Mouse (Mus musculus) hindbrain, postnatal 0 days (tissue): Measurements from ENCODE around the gene Galk1. TPM values are rescaled to one million over a fixed set of nuclear protein-coding genes. Genes with fewer than 3 reads are reported as not detected.
A peak's percentile ranks its signal among the peaks of the same experiment; 100 is the strongest.

Source experiments
- ATAC-seq: fragments of 200-750 bp; cut with Nextera tagmentation; 2 replicates; pipeline ENCODE4 v1.8.0; 2017; ENCODE audit warnings: mild to moderate bottlenecking, moderate TSS enrichment, moderate library complexity
- DNase-seq: peaks from one replicate; pipeline ENCODE4 v3.0.0-alpha.2; 2015; ENCODE audit warnings: low spot score
- H3K27ac ChIP-seq: fragments of 300-500 bp; sonication (generic); 2 replicates; pipeline ENCODE4 v1.5.1; 2014; ENCODE audit warnings: mild to moderate bottlenecking
- H3K27me3 ChIP-seq: fragments of 300-500 bp; sonication (generic); 2 replicates; pipeline ENCODE4 v1.6.1; 2014; ENCODE audit warnings: low read length, mixed read lengths; ENCODE audit not compliant: insufficient read depth
- H3K36me3 ChIP-seq: fragments of 300-500 bp; sonication (generic); 2 replicates; pipeline ENCODE4 v1.6.1; 2014; ENCODE audit warnings: low read length, mixed read lengths; ENCODE audit not compliant: insufficient read depth
- H3K4me1 ChIP-seq: fragments of 300-500 bp; sonication (generic); 2 replicates; pipeline ENCODE4 v1.6.1; 2014; ENCODE audit warnings: antibody characterized with exemption, low read length, mixed read lengths; ENCODE audit not compliant: insufficient read depth
- H3K4me2 ChIP-seq: fragments of 300-500 bp; sonication (generic); 2 replicates; pipeline ENCODE4 v1.6.1; 2014; ENCODE audit warnings: low read depth, mild to moderate bottlenecking, low read length, moderate library complexity, mixed read lengths
- H3K4me3 ChIP-seq: fragments of 300-500 bp; sonication (generic); 2 replicates; pipeline ENCODE4 v1.5.1; 2014; ENCODE audit warnings: low read length
- H3K9ac ChIP-seq: fragments of 300-500 bp; sonication (generic); replicated peaks from 2 replicates; pipeline ENCODE4 v1.6.1; 2014; ENCODE audit warnings: mild to moderate bottlenecking, low read length, moderate library complexity, mixed read lengths
- H3K9me3 ChIP-seq: fragments of 300-500 bp; sonication (generic); 2 replicates; pipeline ENCODE4 v1.6.1; 2016; ENCODE audit warnings: low read length, mixed read lengths
- CTCF ChIP-seq: IDR thresholded peaks from 2 replicates; pipeline ENCODE4 v1.5.1; 2016; ENCODE audit warnings: antibody characterized with exemption, control low read depth, low read depth
- WGBS: fragments of 180-500 bp; shearing (Covaris S2); extraction: QIAGEN DNeasy Blood & Tissue Kit; methylation state at CpG from one replicate; pipeline ENCODE4 v1.1.7; 2014; 5-methylcytosine and 5-hydroxymethylcytosine counted together
- polyA plus RNA-seq: library from polyadenylated mRNA; unstranded; fragments of >200 nt; fragmentation: Nextera tagmentation; extraction: Ambion mirVana; gene quantifications from 2 replicates; pipeline ENCODE4 v1.2.1, GENCODE M21; 2015
- total RNA-seq: library from RNA; depleted of rRNA; stranded (reverse); fragments of >200 nt; gene quantifications from 2 replicates; pipeline ENCODE4 v1.2.3, GENCODE M21; 2014; rRNA removed

The Galk1 gene
- total RNA-seq, result 51.5 and 52.3 TPM in 2 replicates
- 60.3 and 61.7 TPM in 2 replicates for polyA plus RNA-seq

- H3K4me2 ChIP-seq, result peak within 1 kb of the TSS; percentile 70
- H3K9ac ChIP-seq, result peak within 1 kb of the TSS; percentile 57
- H3K27me3 ChIP-seq, result no peaks in the 10 kb centered on the region
- peaks cover 6% of the 10 kb centered on the region for H3K4me1 ChIP-seq
- no peak for TF ChIP-seq CTCF
- ATAC-seq, result peak; percentile 86
- peak within 1 kb of the TSS; percentile 84 for H3K27ac ChIP-seq
- no peaks in the 10 kb centered on the region for H3K36me3 ChIP-seq
- DNase-seq, result peak; percentile 87
- WGBS, result under 1% methylated on average over 53 of the region's 55 CpGs
- H3K9me3 ChIP-seq, result no peaks in the 10 kb centered on the region
- peak within 1 kb of the TSS; percentile 51 for H3K4me3 ChIP-seq
Measured at GRCm38 (mm10) chr11:116012262-116012947, at the start of gene Galk1. TSS of gene Galk1 (minus strand) at chr11:116012719.

- peaks cover 35% of the 10 kb centered on the region for H3K36me3 ChIP-seq
- DNase-seq, result no peak
- H3K9me3 ChIP-seq, result no peaks in the 10 kb centered on the region
- 0 out of 2 replicates have a peak, but pooled peaks cover 4% of the 10 kb centered on the region for H3K4me1 ChIP-seq
- WGBS, result 82% methylated on average over 13 of the region's 13 CpGs
- ATAC-seq, result no peak
- no peaks in the 10 kb centered on the region for H3K27me3 ChIP-seq
- peak overlapping the region; percentile 17; the same call in 1 of the 2 replicates for H3K27ac ChIP-seq
- H3K4me2 ChIP-seq, result no peak overlapping the region
- H3K4me3 ChIP-seq, result no peak overlapping the region
- no peak for TF ChIP-seq CTCF
- H3K9ac ChIP-seq, result no peak overlapping the region
Measured at GRCm38 (mm10) chr11:116061641-116062415, 49.3 kb upstream of the Galk1 start.

GRCm38 (mm10) chr11:116060596-116060995 is 48.1 kb upstream of the Galk1 start:
- Histone ChIP-seq H3K27me3 (no peaks in the 10 kb centered on the region), H3K4me3 (no peak overlapping the region), H3K9me3 (no peaks in the 10 kb centered on the region), H3K4me2 (no peak overlapping the region), H3K36me3 (peaks cover 47% of the 10 kb centered on the region), H3K4me1 (0 out of 2 replicates have a peak, but pooled peaks cover 4% of the 10 kb centered on the region), H3K27ac (no peak overlapping the region), H3K9ac (no peak overlapping the region)
- WGBS, result 80% methylated on average over 9 of the region's 9 CpGs
- TF ChIP-seq CTCF, result no peak
- DNase-seq (no peak), ATAC-seq (no peak)

GRCm38 (mm10) chr11:116059691-116060025 is 47.1 kb upstream of the Galk1 start:
- Histone ChIP-seq H3K4me1 (0 out of 2 replicates have a peak, but pooled peaks cover 4% of the 10 kb centered on the region), H3K27me3 (no peaks in the 10 kb centered on the region)
- DNase-seq, result no peak

GRCm38 (mm10) chr11:116058868-116059690 is 46.6 kb upstream of the Galk1 start:
- Histone ChIP-seq H3K4me2 (no peak overlapping the region), H3K9me3 (no peaks in the 10 kb centered on the region), H3K27ac (no peak overlapping the region), H3K36me3 (peaks cover 62% of the 10 kb centered on the region), H3K9ac (no peak overlapping the region), H3K4me3 (no peak overlapping the region), H3K27me3 (no peaks in the 10 kb centered on the region), H3K4me1 (0 out of 2 replicates have a peak, but pooled peaks cover 4% of the 10 kb centered on the region)
- WGBS, result 90% methylated on average over 17 of the region's 17 CpGs
- ATAC-seq (no peak), DNase-seq (no peak)
- no peak for TF ChIP-seq CTCF

More at GRCm38 (mm10) chr11:116059691-116060025, 47.1 kb upstream of the Galk1 start:
- ATAC-seq, result no peak
- no peak overlapping the region for H3K9ac ChIP-seq
- WGBS, result 92% methylated on average over 11 of the region's 11 CpGs
- H3K4me2 ChIP-seq, result no peak overlapping the region
- H3K36me3 ChIP-seq, result peaks cover 56% of the 10 kb centered on the region
- TF ChIP-seq CTCF, result no peak
- H3K27ac ChIP-seq, result no peak overlapping the region
- no peak overlapping the region for H3K4me3 ChIP-seq
- H3K9me3 ChIP-seq, result no peaks in the 10 kb centered on the region

- H3K27me3 ChIP-seq, result no peaks in the 10 kb centered on the region
- H3K4me1 ChIP-seq, result no peaks in the 10 kb centered on the region
- H3K4me2 ChIP-seq, result no peak overlapping the region
- H3K27ac ChIP-seq, result no peak overlapping the region
- H3K9me3 ChIP-seq, result no peaks in the 10 kb centered on the region
- H3K9ac ChIP-seq, result no peak overlapping the region
- ATAC-seq, result no peak
- peaks cover 70% of the 10 kb centered on the region for H3K36me3 ChIP-seq
- 75% methylated on average over 12 of the region's 12 CpGs for WGBS
- no peak overlapping the region for H3K4me3 ChIP-seq
- DNase-seq, result no peak
- no peak for TF ChIP-seq CTCF
Measured at GRCm38 (mm10) chr11:116058022-116058614, 45.6 kb upstream of the Galk1 start.
